In genomic region chr5:89881425-89881824, GRCm38 (mm10) we compare ENCODE assay signal across 7 mouse cellular contexts. TPM values are rescaled to one million over a fixed set of nuclear protein-coding genes. Genes with fewer than 3 reads are reported as not detected.
DNase-seq lines count a peak whose midpoint lies in the region; ATAC-seq and TF ChIP-seq lines count a peak whose summit lies in the region.

No protein-coding gene starts in this region.

- peak overlapping the region; percentile 74 to 93 for H3K4me3 ChIP-seq in MEL (ENCODE audit: control insufficient read depth in 1 of 2, insufficient read depth in 1 of 2, low read depth in 2 of 2, low read length in 2 of 2)
- no peak overlapping the region for H3K4me3 ChIP-seq in hindbrain, embryonic 12.5 days
- H3K4me3 ChIP-seq in liver, embryonic 15.5 days (replicated peaks), result no peak overlapping the region

- H3K36me3 ChIP-seq in MEL (ENCODE audit: control insufficient read depth in 1 of 2, insufficient read depth in 2 of 2, low read length in 2 of 2), result peaks cover 4 to 19% of the 10 kb centered on the region in 2 experiments; a peak in 3 of 4 replicates
- H3K36me3 ChIP-seq in hindbrain, embryonic 12.5 days, result no peaks in the 10 kb centered on the region
- no peaks in the 10 kb centered on the region for H3K36me3 ChIP-seq in liver, embryonic 15.5 days (replicated peaks)

- WGBS in hindbrain, embryonic 12.5 days, result 46% methylated on average over 4 of the region's 4 CpGs
- WGBS in liver, embryonic 15.5 days (ENCODE audit: insufficient replicate concordance), result 10% methylated on average over 4 of the region's 4 CpGs

- H3K9me3 ChIP-seq in MEL (replicated peaks; ENCODE audit: insufficient read depth, low read length), result no peaks in the 10 kb centered on the region
- peaks cover 5% of the 10 kb centered on the region; the same call in 1 of the 2 replicates for H3K9me3 ChIP-seq in hindbrain, embryonic 12.5 days (replicated peaks)
- H3K9me3 ChIP-seq in liver, embryonic 15.5 days (replicated peaks), result no peaks in the 10 kb centered on the region

- H3K9ac ChIP-seq in MEL (ENCODE audit: control insufficient read depth, low read depth, low read length, poor library complexity, severe bottlenecking), result peak overlapping the region; percentile 99
- no peak overlapping the region for H3K9ac ChIP-seq in hindbrain, embryonic 12.5 days
- H3K9ac ChIP-seq in liver, embryonic 15.5 days, result no peak overlapping the region

- peak overlapping the region; percentile 100 for H3K4me2 ChIP-seq in hindbrain, embryonic 12.5 days (replicated peaks)
- peak overlapping the region; percentile 94 for H3K4me2 ChIP-seq in liver, embryonic 15.5 days

- peaks cover 14% of the 10 kb centered on the region for H3K79me2 ChIP-seq in MEL (ENCODE audit: control insufficient read depth, insufficient read depth, low read length, poor library complexity)

- peaks cover 5 to 9% of the 10 kb centered on the region in 2 experiments for H3K4me1 ChIP-seq in MEL (ENCODE audit: control insufficient read depth in 1 of 2, insufficient read depth in 2 of 2, low read length in 2 of 2)
- peaks cover 10% of the 10 kb centered on the region; the same call in 1 of the 2 replicates for H3K4me1 ChIP-seq in hindbrain, embryonic 12.5 days
- H3K4me1 ChIP-seq in liver, embryonic 15.5 days (replicated peaks), result peaks cover 22% of the 10 kb centered on the region

- TF ChIP-seq POLR2A in MEL (IDR thresholded peaks at IDR 0.05; ENCODE audit: control insufficient read depth in 1 of 2, insufficient read depth in 1 of 2, low read depth in 1 of 2, low read length in 2 of 2, poor library complexity in 1 of 2), result no peak; a peak in 1 of 4 replicates

- no peak for TF ChIP-seq RAD21 in MEL (IDR thresholded peaks at IDR 0.05; ENCODE audit: low read depth, low read length)

- peak overlapping the region; percentile 82 for H3K27ac ChIP-seq in MEL (ENCODE audit: control insufficient read depth, low read depth, low read length)
- H3K27ac ChIP-seq in hindbrain, embryonic 12.5 days, result no peak overlapping the region
- H3K27ac ChIP-seq in liver, embryonic 15.5 days (replicated peaks), result no peak overlapping the region

- no peak for TF ChIP-seq CTCF in MEL (IDR thresholded peaks at IDR 0.05 in 2 of 3, conservative IDR thresholded peaks at IDR 0.05 in 1 of 3; ENCODE audit: control insufficient read depth in 1 of 3, insufficient read depth in 1 of 3, low read depth in 2 of 3, low read length in 3 of 3, poor library complexity in 1 of 3, severe bottlenecking in 1 of 3)

- TF ChIP-seq EP300 in MEL (IDR thresholded peaks at IDR 0.05; ENCODE audit: low read depth in 1 of 2, low read length in 2 of 2), result peak; percentile 23 to 84; a peak in 3 of 4 replicates

- peak; percentile 59 for DNase-seq in MEL (ENCODE audit: low read depth, low spot score)
- peak; percentile 11 for DNase-seq in MEL-GATA-1-ER (ENCODE audit: extremely low read depth, low read depth)
- DNase-seq in thymus, postnatal 25 days, result no peak
- DNase-seq in cerebellum, postnatal 10 days, result no peak

- H3K27me3 ChIP-seq in MEL (ENCODE audit: control insufficient read depth in 1 of 2, insufficient read depth in 2 of 2, low read length in 2 of 2), result no peaks in the 10 kb centered on the region
- no peaks in the 10 kb centered on the region; the same call in 1 of the 2 replicates for H3K27me3 ChIP-seq in hindbrain, embryonic 12.5 days
- peaks cover 7% of the 10 kb centered on the region; the same call in 1 of the 2 replicates for H3K27me3 ChIP-seq in liver, embryonic 15.5 days

- no peak for ATAC-seq in hindbrain, embryonic 12.5 days (ENCODE audit: low FRiP score)
- no peak for ATAC-seq in liver, embryonic 15.5 days (ENCODE audit: insufficient read depth)
- no peak for ATAC-seq in monocyte, adult 5-6 weeks (replicated peaks; ENCODE audit: insufficient number of reproducible peaks, low FRiP score, low TSS enrichment, poor library complexity, severe bottlenecking)

TF ChIP-seq in MEL, 35 proteins besides CTCF, POLR2A, EP300 and RAD21:
- TF ChIP-seq MAX (IDR thresholded peaks at IDR 0.05; ENCODE audit: low read length), result no peak
- no peak for TF ChIP-seq MXI1 (IDR thresholded peaks at IDR 0.05; ENCODE audit: low read depth, low read length)
- TF ChIP-seq ETS1 (IDR thresholded peaks at IDR 0.05; ENCODE audit: low read depth, low read length), result peak; percentile 64
- TF ChIP-seq ZNF384 (IDR thresholded peaks at IDR 0.05; ENCODE audit: low read depth, low read length), result no peak
- no peak for TF ChIP-seq MAFK (IDR thresholded peaks at IDR 0.05; ENCODE audit: borderline replicate concordance, low read depth, low read length)
- no peak for TF ChIP-seq TAL1 (IDR thresholded peaks at IDR 0.05; ENCODE audit: low read length)
- no peak for TF ChIP-seq SIN3A (IDR thresholded peaks at IDR 0.05; ENCODE audit: low read length)
- TF ChIP-seq RCOR1 (IDR thresholded peaks at IDR 0.05; ENCODE audit: low read depth, low read length), result no peak
- no peak for TF ChIP-seq UBTF (IDR thresholded peaks at IDR 0.05; ENCODE audit: borderline replicate concordance, insufficient read depth, low read depth, low read length)
- no peak for TF ChIP-seq JUND (IDR thresholded peaks at IDR 0.05; ENCODE audit: low read depth, low read length)
- TF ChIP-seq TBP (IDR thresholded peaks at IDR 0.05; ENCODE audit: low read depth, low read length), result peak; percentile 81; the same call in 1 of the 2 replicates
- no peak for TF ChIP-seq ELF1 (IDR thresholded peaks at IDR 0.05; ENCODE audit: low read depth, low read length)
- peak; percentile 67 for TF ChIP-seq GATA1 (IDR thresholded peaks at IDR 0.05; ENCODE audit: low read depth, low read length)
- TF ChIP-seq GABPA (IDR thresholded peaks at IDR 0.05; ENCODE audit: low read depth, low read length), result no peak
- no peak for TF ChIP-seq SMC3 (IDR thresholded peaks at IDR 0.05; ENCODE audit: low read depth, low read length)
- TF ChIP-seq ZMIZ1 (IDR thresholded peaks at IDR 0.05; ENCODE audit: low read depth, low read length), result no peak
- TF ChIP-seq KAT2A (conservative IDR thresholded peaks at IDR 0.05; ENCODE audit: low read depth, low read length), result no peak
- TF ChIP-seq MYB (IDR thresholded peaks at IDR 0.05; ENCODE audit: low read depth, low read length), result peak; percentile 74
- TF ChIP-seq TCF12 (IDR thresholded peaks at IDR 0.05; ENCODE audit: low read depth, low read length), result peak; percentile 51
- TF ChIP-seq HCFC1 (IDR thresholded peaks at IDR 0.05; ENCODE audit: low read depth, low read length), result no peak
- TF ChIP-seq MAZ (IDR thresholded peaks at IDR 0.05; ENCODE audit: low read depth, low read length), result no peak
- TF ChIP-seq CHD2 (IDR thresholded peaks at IDR 0.05; ENCODE audit: low read length), result no peak
- no peak for TF ChIP-seq USF2 (IDR thresholded peaks at IDR 0.05; ENCODE audit: borderline replicate concordance in 1 of 2, insufficient read depth in 1 of 2, low read depth in 1 of 2, low read length in 2 of 2)
- no peak for TF ChIP-seq POLR2AphosphoS5 (IDR thresholded peaks at IDR 0.05; ENCODE audit: borderline replicate concordance, low read depth, low read length)
- no peak for TF ChIP-seq BHLHE40 (IDR thresholded peaks at IDR 0.05; ENCODE audit: borderline replicate concordance, low read depth, low read length)
- no peak for TF ChIP-seq MEF2A (IDR thresholded peaks at IDR 0.05; ENCODE audit: extremely low read depth, insufficient replicate concordance, low read depth, low read length, poor library complexity, severe bottlenecking)
- no peak for TF ChIP-seq E2F4 (IDR thresholded peaks at IDR 0.05; ENCODE audit: borderline replicate concordance, low read depth, low read length)

RNA-seq across cellular contexts. Expression of gene Adamts3, which starts 1.7 kb away (rescaled TPM):
- 11.4 and 13.6 TPM in 2 replicates for total RNA-seq in MEL (2012; rRNA removed)
- 10 to 100 TPM in 1 of 2 experiments, not detected in 1; 15.7 TPM for polyA plus RNA-seq in MEL (2012; ENCODE audit: insufficient read depth in 1 of 2, insufficient read length in 2 of 2, low read depth in 1 of 2, low replicate concordance in 2 of 2, missing spikeins in 1 of 2)
- polyA plus RNA-seq in hindbrain, embryonic 12.5 days (2016; fragmentation: Nextera tagmentation; extraction: Ambion mirVana), result 3.8 and 4.6 TPM in 2 replicates
- 0.63 and 0.75 TPM in 2 replicates for polyA plus RNA-seq in liver, embryonic 15.5 days (2015; fragmentation: Nextera tagmentation; extraction: Ambion mirVana)
- 4.4 TPM in 1 of 3 replicates, not detected in the others for total RNA-seq in monocyte, adult 5-6 weeks (2017)

Comparison
In these comparisons a context has a peak if more than half of its experiments do, and no peak if none do; other contexts are left out.
1. DNase-seq: peak in MEL (single experiment) and MEL-GATA-1-ER (single experiment); none in thymus, postnatal 25 days (single experiment) and cerebellum, postnatal 10 days (0 of 2).
2. H3K4me3 ChIP-seq: peak in MEL (2 of 2); none in hindbrain, embryonic 12.5 days (single experiment) and liver, embryonic 15.5 days (single experiment).